In genomic region chr8:112698141-112698540, GRCm38 (mm10) we compare ENCODE assay signal across 17 mouse cellular contexts.
"Had no signal": no experiment of that assay in that cellular context is flagged by ENCODE, and none has a peak within 500 bp of the region (broad histone marks: within the 10 kb centered on the region; RNA-seq: fewer than 3 reads in every experiment).

No protein-coding gene starts in this region.

- H3K27ac ChIP-seq: lung, embryonic 15.5 days; macrophage; midbrain, embryonic 13.5 days; midbrain, embryonic 15.5 days; neural tube, embryonic 12.5 days; stomach, embryonic 15.5 days had no signal

- ATAC-seq: liver, postnatal 0 days; lung, postnatal 0 days; midbrain, embryonic 13.5 days; midbrain, embryonic 15.5 days had no signal

- H3K4me3 ChIP-seq: lung, embryonic 15.5 days; megakaryocyte, embryonic 14.5 days; midbrain, embryonic 13.5 days; midbrain, embryonic 15.5 days; neural tube, embryonic 12.5 days; stomach, embryonic 15.5 days had no signal

- DNase-seq: liver, postnatal 0 days; lung, adult 2 months; lung, postnatal 14 days; lung, postnatal 36 days; right cerebral cortex, postnatal 14 days; thymus, adult 18-20 months; thymus, postnatal 14 days; thymus, postnatal 4 days had no signal

- H3K9me3 ChIP-seq: lung, embryonic 15.5 days; midbrain, embryonic 13.5 days; midbrain, embryonic 15.5 days; neural tube, embryonic 12.5 days; stomach, embryonic 15.5 days had no signal

- H3K9ac ChIP-seq: liver, postnatal 0 days; lung, embryonic 15.5 days; midbrain, embryonic 13.5 days; midbrain, embryonic 15.5 days; neural tube, embryonic 12.5 days; stomach, embryonic 15.5 days had no signal

- H3K4me2 ChIP-seq: lung, embryonic 15.5 days; midbrain, embryonic 11.5 days; midbrain, embryonic 13.5 days; midbrain, embryonic 15.5 days; neural tube, embryonic 12.5 days; stomach, embryonic 15.5 days had no signal

- H3K4me1 ChIP-seq: lung, embryonic 15.5 days; megakaryocyte, embryonic 14.5 days; midbrain, embryonic 13.5 days; midbrain, embryonic 15.5 days; neural tube, embryonic 12.5 days; stomach, embryonic 15.5 days had no signal

- H3K27me3 ChIP-seq: lung, embryonic 15.5 days; megakaryocyte, embryonic 14.5 days; midbrain, embryonic 13.5 days; midbrain, embryonic 15.5 days; neural tube, embryonic 12.5 days; stomach, embryonic 15.5 days had no signal

- H3K36me3 ChIP-seq: lung, embryonic 15.5 days; midbrain, embryonic 13.5 days; midbrain, embryonic 15.5 days; neural tube, embryonic 12.5 days; stomach, embryonic 15.5 days had no signal
